In genomic region chr16:91471481-91471880, GRCm38 (mm10) we compare ENCODE assay signal across 20 mouse cellular contexts.
"Had no signal": no experiment of that assay in that cellular context is flagged by ENCODE, and none has a peak within 500 bp of the region (broad histone marks: within the 10 kb centered on the region; RNA-seq: fewer than 3 reads in every experiment).

No protein-coding gene starts in this region.

- H3K27me3 ChIP-seq: kidney, embryonic 15.5 days; limb, embryonic 12.5 days; limb, embryonic 15.5 days; megakaryocyte, embryonic 14.5 days; neural tube, embryonic 12.5 days; neural tube, embryonic 15.5 days; stomach, embryonic 15.5 days had no signal

- DNase-seq: kidney, adult 8-10 months; kidney, postnatal 10 days; kidney, postnatal 4 days; left cerebral cortex, postnatal 4 days; lung, adult 2 months; midbrain, embryonic 14.5 days; right cerebral cortex, adult 18-20 months; right cerebral cortex, postnatal 14 days; right cerebral cortex, postnatal 4 days; thymus, postnatal 36 days had no signal

- H3K4me2 ChIP-seq: kidney, embryonic 15.5 days; limb, embryonic 12.5 days; limb, embryonic 15.5 days; midbrain, embryonic 11.5 days; neural tube, embryonic 12.5 days; neural tube, embryonic 15.5 days; stomach, embryonic 15.5 days had no signal

- H3K27ac ChIP-seq: kidney, embryonic 15.5 days; limb, embryonic 12.5 days; limb, embryonic 15.5 days; macrophage; neural tube, embryonic 12.5 days; neural tube, embryonic 15.5 days; stomach, embryonic 15.5 days had no signal

- ATAC-seq: intestine, postnatal 0 days had no signal

- H3K4me3 ChIP-seq: kidney, embryonic 15.5 days; limb, embryonic 12.5 days; limb, embryonic 15.5 days; megakaryocyte, embryonic 14.5 days; neural tube, embryonic 12.5 days; neural tube, embryonic 15.5 days; stomach, embryonic 15.5 days had no signal

- H3K9me3 ChIP-seq: kidney, embryonic 15.5 days; limb, embryonic 12.5 days; limb, embryonic 15.5 days; neural tube, embryonic 12.5 days; neural tube, embryonic 15.5 days; stomach, embryonic 15.5 days had no signal

- H3K9ac ChIP-seq: kidney, embryonic 15.5 days; limb, embryonic 12.5 days; limb, embryonic 15.5 days; neural tube, embryonic 12.5 days; neural tube, embryonic 15.5 days; stomach, embryonic 15.5 days had no signal

- H3K4me1 ChIP-seq: limb, embryonic 15.5 days; stomach, embryonic 15.5 days had no signal

- H3K36me3 ChIP-seq: limb, embryonic 12.5 days; neural tube, embryonic 12.5 days; stomach, embryonic 15.5 days had no signal
